Mouse (Mus musculus) testis, adult 2 months (tissue): ENCODE data around the gene Armh1.

Experiments used
- CTCF ChIP-seq: fragments of 200-500 bp; IDR thresholded peaks from 2 replicates; pipeline ENCODE4 v1.5.1; 2012; ENCODE audit warnings: low read depth, mild to moderate bottlenecking, inconsistent platforms, low read length, moderate library complexity; ENCODE audit not compliant: control insufficient read depth, insufficient read depth, insufficient replicate concordance
- POLR2A ChIP-seq: fragments of 200-500 bp; IDR thresholded peaks from 2 replicates; pipeline ENCODE4 v1.6.1; 2012; ENCODE audit warnings: low read depth, mild to moderate bottlenecking, inconsistent platforms, low read length, moderate library complexity; ENCODE audit not compliant: control insufficient read depth

DNA sequence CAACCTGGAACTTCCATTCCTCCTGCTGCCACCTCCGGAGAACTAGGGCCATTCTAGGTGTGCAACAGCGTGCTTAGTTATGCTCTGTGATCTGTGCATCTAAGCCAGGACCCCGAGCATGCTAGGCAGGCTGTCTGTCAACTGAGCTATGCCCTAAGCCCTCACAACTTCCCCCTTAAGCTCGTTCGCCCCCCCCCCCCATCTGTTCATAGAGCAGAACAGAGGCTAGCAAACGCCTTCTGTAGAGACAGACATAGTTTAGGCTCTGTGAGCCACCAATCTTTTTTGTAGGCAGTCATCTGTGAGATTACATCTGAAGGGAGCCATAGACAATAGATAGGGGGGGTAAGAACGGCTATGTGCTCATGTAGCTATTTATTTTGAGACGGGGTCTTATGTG is 11.1 kb upstream of the Armh1 start:
- no peak for TF ChIP-seq POLR2A
- no peak for TF ChIP-seq CTCF
